Mouse (Mus musculus) T-cell, adult 2 months (primary cell): Measurements from ENCODE around the gene Cdc42bpg.
A peak's percentile ranks its signal among the peaks of the same experiment; 100 is the strongest.

Experiments used
- DNase-seq: peaks from one replicate; pipeline ENCODE4 v3.0.0; 2022; ENCODE audit warnings: low spot score

The Cdc42bpg gene

DNA sequence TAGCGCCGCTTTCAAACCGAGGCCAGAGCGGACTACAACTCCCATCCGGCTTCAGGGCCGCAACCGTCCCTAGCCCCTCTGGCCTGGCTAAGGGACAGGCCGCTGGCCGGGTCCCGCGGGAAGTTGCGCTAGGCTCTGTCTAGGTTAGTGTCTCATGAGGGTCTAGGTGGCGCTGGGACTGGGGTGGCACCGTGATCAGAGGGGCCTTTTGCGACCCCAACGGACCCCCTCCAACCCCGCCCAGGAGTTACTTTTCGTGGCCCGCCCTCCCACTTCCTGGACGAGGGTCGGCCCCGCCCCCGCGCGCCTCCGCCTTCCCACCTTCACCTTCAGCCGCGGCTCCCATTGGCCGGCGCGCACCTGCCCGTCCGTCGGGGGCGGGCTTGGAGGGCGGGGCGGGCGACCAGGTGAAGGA lies at the start of gene Cdc42bpg:
Gene Cdc42bpg (plus strand): TSS at position 320 of the 415 bp plus-strand sequence.
- peak; percentile 78 for DNase-seq

DNA sequence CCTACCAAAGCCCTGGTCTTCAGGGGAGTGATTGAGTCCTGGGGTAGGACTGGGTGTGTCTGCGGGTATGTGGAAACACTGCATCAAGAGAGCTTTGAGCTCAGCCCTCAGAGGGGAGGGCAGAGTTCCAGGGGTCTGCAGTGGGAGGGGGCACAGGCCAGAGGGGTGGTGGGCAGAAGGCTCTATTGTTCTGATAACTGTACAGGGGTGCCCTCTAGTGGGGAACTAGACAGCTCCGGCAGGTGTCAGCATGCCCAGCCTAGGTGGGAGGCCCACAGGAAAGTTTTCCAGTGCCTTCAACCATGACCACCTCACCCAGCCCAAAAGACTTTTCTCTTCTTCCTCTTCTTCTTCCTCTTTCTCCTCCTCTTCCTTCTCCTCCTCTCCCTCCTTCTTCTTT lies 45.8 kb upstream of the Cdc42bpg start:
- no peak for DNase-seq

DNA sequence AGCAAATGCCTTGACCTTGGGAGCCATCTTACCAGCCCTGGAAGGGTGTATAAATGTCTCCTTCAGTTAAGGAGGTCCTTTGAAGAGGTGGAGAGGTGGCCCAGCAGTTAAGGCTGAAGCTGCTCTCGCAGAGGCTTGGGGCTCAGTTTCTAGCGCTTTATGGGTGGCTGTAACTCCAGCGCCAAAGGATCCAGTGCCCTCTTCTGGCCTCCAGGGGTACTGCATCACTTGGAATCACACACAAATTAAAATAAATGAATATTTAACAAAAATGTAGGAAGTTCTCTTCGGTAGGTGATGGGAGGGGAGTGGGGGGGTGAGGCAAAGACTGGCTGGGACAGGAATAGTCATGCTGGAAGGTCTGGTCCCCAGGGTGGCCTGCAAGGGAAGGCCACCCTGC lies 45.3 kb upstream of the Cdc42bpg start:
- no peak for DNase-seq

DNA sequence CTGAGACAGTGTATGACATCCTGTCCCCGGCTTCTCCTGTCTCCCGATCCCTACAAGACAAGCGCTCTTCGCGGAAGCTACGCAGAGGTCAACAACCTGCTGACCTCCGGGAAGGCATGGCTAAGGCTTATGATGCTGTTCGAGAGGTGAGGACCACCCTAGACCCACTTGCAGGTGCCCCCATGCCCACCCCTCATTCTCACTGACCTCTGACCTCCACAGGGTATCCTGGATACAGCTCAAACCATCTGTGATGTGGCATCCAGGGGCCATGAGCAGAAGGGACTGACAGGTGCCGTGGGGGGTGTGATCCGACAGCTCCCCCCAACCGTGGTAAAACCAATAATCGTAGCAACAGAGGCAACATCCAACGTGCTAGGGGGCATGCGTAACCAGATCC lies 44.9 kb upstream of the Cdc42bpg start:
- no peak for DNase-seq

DNA sequence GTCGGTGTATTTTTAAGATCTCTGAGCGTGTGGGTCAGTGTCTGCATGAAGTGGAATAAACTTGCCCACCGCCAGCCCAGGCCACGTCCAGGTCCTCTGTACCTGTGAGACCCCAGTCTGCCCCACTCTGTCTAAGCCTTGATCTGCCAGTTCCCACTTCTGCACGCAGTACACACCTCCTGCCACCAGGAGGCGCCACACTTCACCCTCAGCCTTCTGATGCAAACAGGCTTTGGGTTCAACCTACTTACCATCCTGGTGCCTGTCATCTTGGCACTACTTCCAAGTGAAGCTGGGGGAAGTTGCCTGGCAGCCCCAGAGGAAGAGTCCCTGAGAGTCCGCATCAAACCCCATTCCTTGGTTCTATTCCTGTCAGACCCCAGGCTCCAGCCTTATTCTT lies 44.0 kb upstream of the Cdc42bpg start:
- peak; percentile 74 for DNase-seq

DNA sequence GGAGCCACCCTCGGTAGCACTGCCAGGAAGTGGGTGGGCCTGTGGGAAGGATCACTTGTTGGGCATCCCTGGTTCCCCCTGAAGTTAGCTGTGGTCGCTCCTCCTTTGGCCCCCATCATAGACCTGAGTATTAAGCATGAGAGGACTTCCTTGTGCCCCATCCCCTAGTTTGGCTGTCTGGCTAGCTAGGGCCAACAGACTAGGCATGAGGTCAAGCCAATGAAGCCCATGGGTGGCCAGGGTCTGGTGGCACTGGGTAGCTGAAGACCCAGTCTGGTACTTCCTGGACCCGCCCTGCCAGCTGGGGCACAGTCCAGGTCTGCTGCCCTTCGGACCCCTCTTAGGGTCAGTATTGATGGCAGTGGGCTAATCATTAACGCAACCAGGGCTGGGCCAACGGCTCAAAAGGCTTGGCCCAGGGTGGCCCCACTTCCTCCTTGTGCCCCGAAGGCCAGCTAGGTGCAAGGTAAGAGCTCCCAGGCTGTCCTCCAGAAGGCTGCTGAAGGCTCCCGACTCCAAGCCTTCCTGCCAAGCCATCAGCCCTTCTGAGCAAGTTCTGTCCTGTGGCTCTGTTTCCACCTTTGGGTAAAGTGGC lies 43.3 kb upstream of the Cdc42bpg start:
- DNase-seq, result no peak

DNA sequence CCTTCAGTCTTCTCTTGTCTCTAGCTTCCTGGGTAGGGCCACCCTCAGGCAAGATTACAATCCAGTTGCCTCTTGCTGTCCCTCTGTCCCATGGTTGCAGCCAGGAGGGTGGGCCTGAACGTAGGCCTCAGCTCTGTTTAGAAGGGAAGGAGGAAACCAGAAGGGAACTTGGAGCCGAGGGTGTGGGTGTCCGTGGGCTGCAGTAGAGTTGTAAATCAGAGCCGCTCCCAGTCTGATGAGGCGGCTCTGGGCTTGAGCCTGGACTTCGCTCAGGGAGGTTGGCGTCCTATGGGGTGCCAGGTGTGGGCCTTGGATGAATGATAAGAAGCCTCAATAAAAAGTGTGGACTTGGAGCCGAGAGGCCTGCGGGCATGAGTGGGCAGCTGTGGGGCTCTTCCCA lies 42.1 kb upstream of the Cdc42bpg start:
- no peak for DNase-seq

DNA sequence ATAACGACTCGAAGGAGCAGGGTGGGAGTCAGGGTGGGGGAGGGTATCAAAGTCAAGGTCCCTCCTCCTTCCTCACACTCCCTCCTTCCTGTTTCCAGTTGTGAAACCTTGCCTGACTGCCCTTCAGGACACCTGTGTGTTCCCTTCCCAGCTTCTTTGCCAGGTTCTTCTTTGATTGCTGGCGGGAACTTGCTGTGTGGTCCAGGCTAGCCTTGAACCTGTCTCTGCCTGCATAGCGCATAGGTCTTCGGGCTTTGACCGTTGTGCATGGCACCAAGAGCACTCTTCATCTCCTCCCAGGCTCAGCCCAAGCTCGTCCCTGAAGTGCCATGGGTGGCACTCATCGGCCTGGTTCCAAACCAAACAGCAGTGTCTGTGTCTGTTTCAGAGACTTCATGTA lies 41.3 kb upstream of the Cdc42bpg start:
- DNase-seq, result no peak

DNA sequence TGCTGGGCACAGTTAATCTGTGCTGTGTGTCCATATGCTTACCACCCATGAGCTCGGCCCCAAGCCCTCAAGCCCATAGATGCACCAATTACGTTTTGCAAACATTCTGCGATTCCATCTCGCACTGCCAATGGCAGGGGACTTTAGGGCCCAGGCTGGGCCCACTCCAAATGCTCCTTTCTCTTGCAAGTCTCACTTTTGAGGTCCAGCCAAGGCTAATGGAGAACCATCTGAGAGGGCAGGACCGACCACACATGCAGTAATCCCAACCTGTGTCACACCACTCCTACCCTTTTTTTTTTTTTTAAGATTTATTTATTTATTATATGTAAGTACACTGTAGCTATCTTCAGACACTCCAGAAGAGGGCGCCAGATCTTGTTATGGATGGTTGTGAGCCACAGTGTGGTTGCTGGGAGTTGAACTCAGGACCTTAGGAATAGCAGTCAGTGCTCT lies 40.5 kb upstream of the Cdc42bpg start:
- no peak for DNase-seq

DNA sequence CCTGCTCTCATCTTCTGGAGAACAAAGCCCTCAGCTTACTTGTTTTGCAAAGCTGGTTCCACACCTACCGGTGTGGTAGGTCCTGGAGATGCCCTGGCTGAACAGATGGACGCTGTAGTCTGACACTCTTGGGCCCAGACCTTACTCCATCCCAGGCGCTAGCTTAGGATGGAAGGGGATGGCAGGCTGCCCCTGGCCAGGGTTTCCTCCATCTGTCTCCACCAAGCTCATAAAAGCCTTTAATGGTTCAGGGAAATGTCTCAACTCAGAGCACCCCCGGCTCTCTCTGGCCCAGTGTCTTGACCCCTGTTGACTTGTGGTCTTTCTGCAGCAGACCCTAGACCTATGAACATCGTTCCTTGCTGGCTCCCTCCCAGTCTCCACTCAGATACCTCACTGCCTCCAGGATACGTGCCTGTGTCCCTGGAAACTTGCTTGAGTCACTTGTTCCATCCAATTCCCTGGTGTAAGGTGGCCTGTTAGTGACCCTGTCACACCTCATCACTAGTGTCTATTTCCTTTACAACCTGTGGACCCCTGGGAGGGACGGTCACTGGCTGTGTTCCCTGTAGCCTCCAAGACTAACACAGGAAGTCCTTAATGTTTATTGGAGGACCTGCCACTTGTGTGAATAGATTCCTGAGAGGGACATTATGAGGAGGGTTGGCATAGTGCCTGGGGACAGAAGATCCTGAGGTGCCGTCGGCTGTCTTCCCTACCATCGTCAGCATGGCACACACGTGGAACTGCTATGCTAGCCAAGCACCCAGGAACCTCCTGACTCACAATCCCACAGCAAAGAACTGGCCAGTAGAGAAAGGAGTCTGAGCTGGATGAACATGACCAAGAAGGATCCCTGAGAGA lies 38.7 kb upstream of the Cdc42bpg start:
- DNase-seq, result no peak

DNA sequence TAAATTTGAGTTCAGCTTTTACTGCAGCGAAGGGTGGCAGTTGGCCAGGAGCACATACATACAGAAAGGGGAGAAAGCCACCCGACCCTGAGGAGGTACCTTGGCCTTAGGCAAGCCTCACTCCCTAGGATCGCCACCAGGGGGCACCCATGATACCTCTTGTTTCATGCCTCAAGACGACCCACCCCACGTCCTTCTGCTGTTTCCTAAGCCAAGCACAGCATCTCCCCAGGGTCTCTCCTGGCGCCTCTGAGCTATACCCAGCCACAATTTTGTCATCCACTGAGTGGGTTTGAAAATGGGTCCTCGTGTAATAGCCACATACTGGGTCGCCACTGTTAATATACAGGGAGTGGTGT lies 38.1 kb upstream of the Cdc42bpg start:
- DNase-seq, result peak; percentile 85

DNA sequence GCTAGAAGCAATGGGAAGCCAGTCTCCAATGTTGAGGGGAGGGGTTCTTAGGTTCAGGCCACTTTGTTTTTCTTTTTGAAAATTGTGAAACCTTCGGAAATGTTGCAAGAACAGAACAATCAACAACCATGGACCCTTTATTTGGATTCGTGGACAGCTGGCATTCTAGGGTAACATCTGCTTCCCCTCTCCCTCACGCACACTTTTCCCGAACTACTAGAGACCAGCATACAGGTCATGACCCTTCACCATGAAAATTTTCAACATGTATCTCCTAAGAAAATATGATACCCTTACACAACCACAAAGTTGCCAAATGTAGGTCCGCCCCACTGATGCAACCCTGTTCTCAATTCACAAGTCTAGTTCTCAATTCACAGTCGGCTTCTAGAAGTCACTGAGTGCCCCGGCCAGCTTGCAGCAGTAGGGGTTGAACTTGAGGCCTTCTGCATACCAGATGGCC lies 37.6 kb upstream of the Cdc42bpg start:
- no peak for DNase-seq

DNA sequence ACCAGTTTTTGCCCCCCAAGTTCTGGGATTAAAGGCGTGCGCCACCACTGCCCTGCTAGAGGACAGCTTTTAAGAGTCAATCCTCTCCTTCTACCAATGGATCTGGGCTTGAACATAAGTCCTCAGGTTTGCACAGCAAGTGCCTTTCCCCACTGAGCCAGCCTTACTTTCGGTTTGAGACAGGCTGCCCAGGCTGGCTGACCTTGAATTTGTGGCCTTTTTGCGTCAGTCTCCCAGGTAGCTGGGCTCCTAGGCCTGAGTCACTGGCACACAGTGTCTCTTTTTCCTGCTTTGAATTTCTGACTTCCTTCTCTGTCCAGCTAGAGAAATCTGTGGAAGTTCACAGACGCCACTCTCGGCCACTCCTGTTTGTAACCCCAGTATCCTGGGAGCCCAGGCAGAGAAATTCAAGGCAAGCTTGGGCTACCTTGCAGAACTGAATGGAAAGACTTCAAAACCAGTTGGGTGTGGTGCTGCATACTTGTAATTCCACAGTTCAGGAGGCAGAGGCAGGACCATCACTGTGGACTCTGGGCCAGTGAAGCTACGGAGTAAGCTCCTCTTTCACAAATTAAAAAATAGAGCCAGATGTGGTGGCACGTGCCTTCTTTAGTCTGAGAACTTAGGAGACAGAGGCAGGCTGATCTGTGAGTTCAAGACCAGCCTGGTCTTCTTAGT lies 36.3 kb upstream of the Cdc42bpg start:
- no peak for DNase-seq

DNA sequence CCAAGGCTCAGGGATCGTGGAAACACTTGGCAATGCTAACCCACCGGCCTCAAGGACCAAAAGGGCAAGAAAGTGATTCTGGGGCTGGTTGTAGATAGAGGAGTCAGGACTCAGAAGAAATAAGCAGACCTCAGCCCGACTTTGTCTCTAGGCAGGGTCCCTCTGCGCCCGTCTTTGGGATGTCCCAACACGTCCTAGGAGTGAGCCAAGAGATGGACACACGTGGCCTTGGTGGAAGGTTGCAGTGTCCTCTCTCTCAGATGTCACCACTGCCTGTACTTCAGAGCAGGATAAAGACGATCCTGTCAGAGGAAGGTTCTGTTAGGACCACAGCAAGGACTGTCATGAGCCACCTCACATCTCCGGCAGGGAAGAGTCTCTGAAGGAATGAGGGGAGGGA lies 35.6 kb upstream of the Cdc42bpg start:
- DNase-seq, result no peak

DNA sequence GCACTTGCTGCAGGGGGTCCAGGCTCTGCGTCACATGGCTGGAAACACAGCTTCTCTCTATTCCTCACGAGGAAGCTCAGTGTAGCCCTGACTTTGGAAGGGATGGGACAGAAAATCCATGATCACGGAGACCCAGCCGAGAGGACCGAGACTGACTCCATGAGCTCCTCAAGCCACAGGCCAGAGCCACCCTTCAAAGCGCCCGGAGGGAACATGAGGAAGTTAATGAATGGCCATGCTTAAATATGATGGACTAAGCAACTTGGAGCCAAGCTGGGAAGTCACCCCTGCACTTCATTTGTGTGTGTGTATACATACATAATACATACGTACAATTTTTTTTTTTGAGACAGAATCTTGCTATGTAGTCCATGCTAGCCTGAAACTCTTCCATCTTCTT lies 35.0 kb upstream of the Cdc42bpg start:
- no peak for DNase-seq

DNA sequence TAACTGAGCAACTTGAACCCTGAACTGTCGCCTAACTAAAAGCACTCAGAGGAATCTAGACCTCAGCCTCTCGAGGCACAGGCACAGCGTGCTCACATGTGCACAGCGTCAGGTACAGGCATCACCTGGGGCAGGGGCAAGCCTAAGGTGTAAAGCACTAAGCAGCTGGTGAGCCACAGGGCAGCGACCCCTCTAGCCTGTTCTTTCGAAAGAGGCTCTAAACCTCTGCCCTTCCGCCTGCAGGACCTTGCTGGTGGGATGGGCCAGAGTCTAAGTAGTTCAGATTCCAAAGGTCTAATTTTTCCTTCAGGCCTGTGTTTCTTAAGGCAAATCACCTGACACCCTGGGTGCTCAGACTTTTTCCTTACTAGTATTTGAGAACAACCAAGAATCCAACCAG lies 34.2 kb upstream of the Cdc42bpg start:
- no peak for DNase-seq

DNA sequence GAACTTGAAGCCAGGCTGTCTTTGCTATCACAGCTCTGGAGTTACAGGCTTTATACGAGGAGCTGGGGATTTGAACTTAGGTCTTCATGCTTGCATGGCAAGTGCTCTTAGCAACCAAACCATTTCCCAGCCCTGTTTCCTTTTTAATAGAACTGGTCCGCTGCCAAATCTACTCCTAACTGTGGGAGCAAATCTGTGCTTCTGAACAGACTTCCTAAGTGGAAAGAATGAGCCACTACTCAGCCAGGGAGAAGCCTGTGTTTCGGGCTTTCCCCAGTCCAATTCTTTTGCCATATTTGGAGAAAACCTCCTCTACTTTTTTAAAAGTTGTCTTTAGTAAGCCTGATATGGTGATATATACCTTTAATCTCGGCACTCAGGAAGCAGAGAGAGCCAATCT lies 33.5 kb upstream of the Cdc42bpg start:
- no peak for DNase-seq

DNA sequence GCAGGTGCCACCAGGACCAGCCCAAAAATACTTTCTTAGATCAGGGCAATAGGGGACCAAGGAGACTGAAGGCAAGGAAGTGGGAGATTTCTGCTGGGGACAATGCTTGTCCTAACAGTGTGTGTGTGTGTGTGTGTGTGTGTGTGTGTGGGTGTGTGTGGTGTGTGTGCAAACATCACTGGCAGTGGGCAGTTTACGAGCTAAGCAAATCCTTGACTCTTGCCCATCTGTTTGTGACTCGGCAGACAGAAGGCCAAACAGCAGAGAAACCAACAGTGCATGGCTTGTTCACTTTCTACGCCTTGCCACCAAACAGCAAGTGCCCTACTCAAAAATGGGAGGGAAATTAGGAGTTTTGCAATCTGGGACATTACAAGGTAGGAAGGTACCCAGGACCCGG lies 32.7 kb upstream of the Cdc42bpg start:
- DNase-seq, result no peak

DNA sequence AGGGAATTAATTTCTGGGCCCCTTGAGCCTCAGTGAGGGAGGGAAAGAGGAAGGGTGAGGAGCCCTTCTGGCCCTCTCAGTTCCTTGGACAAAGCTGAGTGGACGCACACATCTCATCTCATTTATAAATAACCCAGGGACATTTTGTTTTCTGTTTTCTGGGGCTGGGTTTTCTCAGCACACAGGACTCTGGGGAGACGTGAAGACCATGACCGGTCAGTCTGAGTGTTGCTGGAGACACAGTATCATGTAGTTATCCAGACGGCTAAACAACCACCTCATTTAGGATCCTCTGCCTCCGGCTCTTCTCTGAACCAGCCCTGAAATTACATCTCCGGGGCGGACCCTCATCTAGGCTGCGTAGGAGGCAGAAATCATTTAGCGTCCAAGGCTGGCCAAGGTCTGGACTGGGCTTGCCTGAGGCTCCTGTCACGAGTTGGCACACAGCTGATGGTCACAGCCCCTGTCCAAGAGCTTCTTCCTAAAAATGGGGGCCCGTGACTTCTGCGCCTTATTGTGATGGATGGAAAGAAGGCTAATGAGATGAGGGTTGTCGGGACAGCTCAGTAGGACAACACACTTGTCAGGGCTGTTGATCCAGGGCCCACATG lies 32.2 kb upstream of the Cdc42bpg start:
- no peak for DNase-seq

DNA sequence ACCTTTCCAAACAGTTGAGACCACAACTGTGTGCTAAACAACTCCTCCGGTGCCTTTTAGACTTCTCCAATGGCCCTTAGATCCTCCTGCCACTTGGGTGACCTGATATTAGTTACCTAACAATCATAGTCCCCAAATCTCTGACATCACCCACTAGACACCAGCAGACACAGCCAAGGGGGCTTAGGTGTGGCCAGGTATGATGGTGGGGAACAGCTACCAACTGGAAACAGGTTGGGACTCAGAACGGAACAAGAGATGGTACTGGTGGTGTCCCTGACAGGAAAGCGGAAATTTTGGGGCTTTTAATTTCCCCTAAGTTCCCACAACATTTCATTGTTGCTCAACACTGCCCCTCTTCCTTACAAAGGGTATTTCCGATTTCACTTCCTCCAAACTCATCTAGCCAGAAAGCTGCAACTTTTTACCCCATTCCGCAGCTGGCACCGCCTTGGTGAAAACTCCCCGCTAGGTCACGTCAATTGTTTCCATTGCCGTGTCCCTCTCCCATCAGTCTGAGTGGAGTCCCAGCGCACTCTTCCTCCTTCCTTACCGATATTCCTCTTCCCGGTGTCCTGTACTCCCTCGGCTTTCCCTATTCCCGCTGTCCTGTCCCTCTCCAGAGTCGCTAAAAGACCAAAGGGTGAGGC lies 30.4 kb upstream of the Cdc42bpg start:
- peak; percentile 75 for DNase-seq

DNA sequence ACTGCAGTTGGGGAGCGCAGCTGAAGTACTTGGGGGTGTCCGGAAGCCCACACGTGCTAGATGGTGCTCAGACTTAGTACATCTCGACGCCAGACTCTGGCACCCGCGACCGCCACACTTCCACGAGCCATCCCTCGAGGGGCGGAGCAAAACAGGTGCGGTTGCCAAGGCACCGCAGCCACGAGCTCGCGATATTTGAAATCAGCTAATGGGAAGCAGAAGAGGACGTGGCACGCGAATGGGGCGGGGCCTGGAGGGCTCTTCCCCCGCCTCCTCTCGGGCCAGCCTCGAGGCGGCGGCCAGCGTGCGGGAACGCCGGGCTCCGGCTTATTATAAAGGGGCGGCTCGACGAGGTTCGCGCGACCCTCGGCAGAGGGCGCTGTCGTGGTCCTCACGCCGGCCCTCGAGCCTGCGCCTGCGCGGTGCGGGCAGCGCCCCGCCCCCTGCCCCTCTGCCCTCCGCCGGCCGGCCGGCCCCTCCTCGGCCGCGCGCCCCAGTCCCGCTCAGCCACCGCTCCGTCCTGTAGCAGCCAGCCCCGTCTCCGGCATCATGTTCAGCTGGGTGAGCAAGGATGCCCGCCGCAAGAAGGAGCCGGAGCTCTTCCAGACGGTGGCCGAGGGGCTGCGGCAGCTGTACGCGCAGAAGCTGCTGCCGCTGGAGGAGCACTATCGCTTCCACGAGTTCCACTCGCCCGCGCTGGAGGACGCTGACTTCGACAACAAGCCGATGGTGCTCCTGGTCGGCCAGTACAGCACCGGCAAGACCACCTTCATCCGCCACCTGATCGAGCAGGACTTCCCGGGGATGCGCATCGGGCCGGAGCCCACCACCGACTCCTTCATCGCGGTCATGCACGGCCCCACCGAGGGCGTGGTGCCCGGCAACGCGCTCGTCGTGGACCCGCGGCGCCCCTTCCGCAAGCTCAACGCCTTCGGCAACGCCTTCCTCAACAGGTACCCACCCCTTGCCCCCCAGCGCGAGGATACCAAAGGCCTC lies 29.5 kb upstream of the Cdc42bpg start, which contains the start of gene Ehd1:
Gene Ehd1 (plus strand): TSS at position 300 of the 996 bp plus-strand sequence.
- peak; percentile 97 for DNase-seq
